Mouse (Mus musculus) liver, adult 2 months (tissue): ENCODE measurements around the gene 2810408A11Rik.

ENCODE experiments used
- CTCF ChIP-seq: fragments of 200-500 bp; IDR thresholded peaks from 2 replicates; pipeline ENCODE4 v1.5.1; 2011; ENCODE audit warnings: low read depth, low read length, control low read depth
- POLR2A ChIP-seq: fragments of 200-500 bp; IDR thresholded peaks from 2 replicates; pipeline ENCODE4 v1.6.1; 2011; ENCODE audit warnings: low read length, control low read depth; ENCODE audit not compliant: insufficient read depth; ENCODE audit errors: extremely low read depth

DNA sequence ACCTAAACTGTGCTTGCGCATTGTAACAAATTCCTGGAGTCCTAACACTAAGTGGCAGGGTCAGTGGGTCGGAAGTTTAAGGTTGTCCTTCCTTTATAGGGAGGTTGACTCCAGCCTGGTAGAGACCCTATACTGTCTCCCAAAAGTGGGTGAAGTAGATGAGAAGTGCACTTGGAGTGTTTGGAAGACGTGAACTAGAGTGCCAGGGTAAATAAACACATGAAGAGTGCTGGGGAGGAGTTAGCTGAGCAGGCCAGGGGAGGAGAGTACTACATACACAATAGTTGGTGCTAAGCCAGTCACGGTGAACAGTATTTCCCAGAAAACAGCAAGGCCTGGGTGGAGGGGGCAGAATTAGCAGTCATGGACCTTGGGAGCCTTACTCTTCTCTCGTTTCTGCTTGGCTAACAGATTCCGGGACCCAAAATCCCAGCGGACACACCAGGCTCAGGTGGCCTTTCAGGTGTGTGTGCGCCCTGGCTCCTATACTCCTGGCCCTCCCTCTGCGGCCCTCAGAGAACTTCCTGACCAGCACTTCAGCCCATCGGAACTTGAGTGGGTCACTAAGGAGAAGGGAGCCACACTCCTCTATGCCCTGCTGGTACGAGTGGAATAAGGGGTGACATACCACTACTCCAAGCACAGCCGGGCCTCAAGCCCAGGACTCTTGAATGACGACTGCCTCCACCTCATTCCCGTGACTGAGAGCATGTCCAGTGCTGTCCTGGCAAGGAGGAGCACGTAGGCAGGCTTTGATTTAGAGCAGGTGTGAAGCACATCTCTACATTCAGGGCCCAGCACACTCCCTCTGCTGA lies 12.1 kb upstream of the 2810408A11Rik start:
- no peak for TF ChIP-seq POLR2A
- no peak for TF ChIP-seq CTCF
